Mouse (Mus musculus) heart, adult 2 months (tissue): ENCODE data around the gene Gng10.

ENCODE experiments used
- CTCF ChIP-seq: fragments of 200-600 bp; IDR thresholded peaks from 2 replicates; pipeline ENCODE4 v1.8.1; 2022; ENCODE audit warnings: antibody characterized with exemption, mild to moderate bottlenecking, moderate library complexity
- EP300 ChIP-seq: fragments of 200-500 bp; IDR thresholded peaks from 2 replicates; pipeline ENCODE4 v1.6.1; 2011; ENCODE audit warnings: low read depth, low read length, control low read depth; ENCODE audit not compliant: insufficient read depth
- POLR2A ChIP-seq: fragments of 200-500 bp; IDR thresholded peaks from 2 replicates; pipeline ENCODE4 v1.6.1; 2011; ENCODE audit warnings: mild to moderate bottlenecking, low read depth, low read length, control low read depth; ENCODE audit not compliant: insufficient read depth

DNA sequence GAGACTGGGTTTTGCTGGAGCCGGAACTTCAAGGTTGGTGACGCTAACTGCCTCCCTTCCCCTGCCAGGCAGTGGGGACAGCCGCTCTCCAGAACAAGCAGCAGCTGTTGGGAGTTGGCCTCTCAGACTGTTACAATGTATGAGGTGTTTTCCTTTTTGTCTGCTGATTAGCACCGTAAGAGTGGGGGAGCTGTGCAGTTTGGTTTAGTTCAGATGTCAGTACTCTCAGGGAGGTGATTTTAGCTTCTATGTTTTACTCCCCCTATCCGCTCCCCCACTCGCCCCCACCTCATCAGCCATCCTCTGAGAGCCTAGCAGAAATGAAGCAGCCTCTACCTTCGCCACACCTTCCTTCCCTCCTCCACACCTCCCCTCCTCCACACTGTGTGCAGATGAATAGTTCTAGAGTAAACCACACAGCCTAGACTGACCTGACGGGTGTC is 39.6 kb upstream of the Gng10 start:
- TF ChIP-seq CTCF (no peak), POLR2A (no peak), EP300 (no peak)
